8 mouse cellular contexts compared by ENCODE assay signal in genomic region chr8:84990349-84990748, GRCm38 (mm10). TPM values are rescaled to one million over a fixed set of nuclear protein-coding genes. Genes with fewer than 3 reads are reported as not detected.
DNase-seq lines count a peak whose midpoint lies in the region; ATAC-seq lines count a peak whose summit lies in the region.

TSS of gene Hook2 (plus strand) at chr8:84990603.

- peak within 1 kb of the TSS; percentile 74 for H3K9ac ChIP-seq in hindbrain, embryonic 15.5 days

- no peaks in the 10 kb centered on the region for H3K9me3 ChIP-seq in hindbrain, embryonic 15.5 days

- peak within 1 kb of the TSS; percentile 85 for H3K27ac ChIP-seq in hindbrain, embryonic 15.5 days (replicated peaks)

- peaks cover 30% of the 10 kb centered on the region for H3K4me1 ChIP-seq in hindbrain, embryonic 15.5 days (replicated peaks)

- H3K4me3 ChIP-seq in hindbrain, embryonic 15.5 days, result peak within 1 kb of the TSS; percentile 65

- peak within 1 kb of the TSS; percentile 73 for H3K4me2 ChIP-seq in hindbrain, embryonic 15.5 days

- under 1% methylated on average over 28 of the region's 28 CpGs for WGBS in hindbrain, embryonic 15.5 days

- no peaks in the 10 kb centered on the region for H3K36me3 ChIP-seq in hindbrain, embryonic 15.5 days

- peak; percentile 88 for ATAC-seq in hindbrain, embryonic 15.5 days (ENCODE audit: low FRiP score, low read depth)

- DNase-seq in R1 (ENCODE audit: low read depth, low spot score), result peak; percentile 99
- peak; percentile 96 to 98 for DNase-seq in cerebellum, postnatal 25 days
- peak; percentile 94 to 98 for DNase-seq in frontal cortex, postnatal 36 days (ENCODE audit: low spot score in 2 of 2)
- peak; percentile 94 for DNase-seq in left cerebral cortex, adult 11 months (ENCODE audit: low spot score)
- DNase-seq in lung, postnatal 4 days, result peak; percentile 98 to 99
- peak; percentile 97 for DNase-seq in retina, postnatal 7 days (ENCODE audit: low read depth, low spot score)
- DNase-seq in urinary bladder, adult 2 months (ENCODE audit: low spot score), result peak; percentile 83

- peaks cover 16% of the 10 kb centered on the region for H3K27me3 ChIP-seq in hindbrain, embryonic 15.5 days

RNA-seq across cellular contexts. Expression of gene Hook2, which starts in this region (rescaled TPM):
- polyA plus RNA-seq in hindbrain, embryonic 15.5 days (2015; fragmentation: Nextera tagmentation; extraction: Ambion mirVana), result 34.0 and 37.3 TPM in 2 replicates
- polyA plus RNA-seq in urinary bladder, adult 2 months (2012; rRNA removed), result 26.9 and 28.5 TPM in 2 replicates

Comparison
In these comparisons a context has a peak if more than half of its experiments do, and no peak if none do; other contexts are left out.
1. Peak in every context shown above with its lines: DNase-seq, ATAC-seq, H3K4me3 ChIP-seq and H3K27ac ChIP-seq.